Mouse (Mus musculus): Measurements from ENCODE around the gene Hspa8. TPM values are rescaled to one million over a fixed set of nuclear protein-coding genes. Genes with fewer than 3 reads are reported as not detected.
"Not testable (repeated sequence)": the region's sequence is repeated elsewhere in the genome, so short reads cannot be mapped to it uniquely, and the experiment has no call there.

Gene Hspa8
- 1,000 to 10,000 TPM; 1,250 to 2,890 (median 1,476) TPM for total RNA-seq (2022)

GRCm38 (mm10) chr9:40800675-40801612, at the start of gene Hspa8:
Gene Hspa8, plus strand, starts transcription at chr9:40800984.
- peak; percentile 100 for DNase-seq

DNA sequence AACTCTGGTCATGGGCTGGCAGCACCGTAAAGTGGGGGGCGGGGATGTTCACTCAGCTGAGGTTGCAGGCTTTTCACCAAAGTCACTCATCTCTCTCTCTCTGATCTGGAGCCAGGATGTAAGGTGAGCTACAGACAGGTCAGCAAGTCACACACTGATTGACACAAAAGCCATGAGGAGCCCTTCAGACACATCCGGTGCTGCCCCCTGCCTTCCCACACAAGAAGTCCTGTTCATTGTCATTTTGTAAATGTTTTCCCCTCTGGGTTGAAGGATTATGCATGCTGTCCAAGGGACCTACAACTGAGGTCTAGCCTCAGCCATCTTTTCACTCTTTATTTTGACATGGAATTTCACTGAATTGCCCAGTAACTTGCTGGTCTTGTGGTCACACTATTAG, 49.0 kb upstream of the Hspa8 start:
- no peak for DNase-seq

DNA sequence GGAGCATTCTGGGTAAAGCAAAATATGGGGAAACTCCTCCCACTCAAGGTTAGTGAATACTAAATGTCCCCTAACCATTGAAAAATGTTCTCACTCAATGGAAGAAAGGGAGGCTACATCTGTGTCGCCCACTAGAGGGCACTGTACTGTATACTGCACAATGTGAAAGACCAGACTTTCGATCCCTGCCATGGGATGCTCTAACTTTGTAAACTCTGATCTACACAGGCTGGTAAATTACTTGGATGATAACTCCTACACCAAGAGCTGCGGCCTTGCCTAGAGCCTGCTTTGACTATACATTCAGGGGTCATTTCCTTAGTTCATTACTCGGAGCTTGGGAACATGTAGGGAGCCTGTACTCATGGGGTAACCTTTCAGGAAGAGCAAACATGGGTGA, 44.4 kb upstream of the Hspa8 start:
- DNase-seq, result peak; percentile 23

DNA sequence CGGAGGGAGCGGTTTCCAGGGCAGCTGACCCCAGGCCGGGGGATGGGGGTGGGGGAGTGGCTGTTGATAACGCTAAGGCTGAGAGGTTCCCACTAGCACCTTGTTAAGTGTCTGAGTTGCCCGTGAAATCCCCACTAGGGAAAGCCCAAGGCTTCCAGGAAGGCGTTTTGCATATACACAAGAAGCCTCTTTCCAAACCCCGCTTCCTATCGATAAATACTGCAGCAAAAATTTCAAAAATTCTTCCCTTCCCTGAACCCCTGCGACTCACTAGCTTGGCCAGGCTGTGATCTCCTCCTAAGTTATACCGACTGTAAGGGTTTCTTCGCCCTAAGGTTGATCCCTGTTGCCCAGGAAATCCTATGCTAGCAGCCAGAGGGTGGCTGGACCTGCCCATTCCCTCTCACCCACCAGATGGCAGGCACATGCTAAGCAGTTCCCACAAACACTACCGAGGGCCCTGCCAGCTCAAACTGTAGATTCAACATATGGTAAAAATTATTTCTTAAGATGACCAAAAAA, 43.6 kb upstream of the Hspa8 start:
- DNase-seq, result peak; percentile 30

- DNase-seq, result peak; percentile 47
These were observed 43.0 kb upstream of the Hspa8 start for GRCm38 (mm10) chr9:40757685-40758270.

- DNase-seq, result no peak
These were observed 38.4 kb upstream of the Hspa8 start for GRCm38 (mm10) chr9:40762354-40762753.

- no peak for DNase-seq
These were observed 35.8 kb upstream of the Hspa8 start for GRCm38 (mm10) chr9:40764887-40765580.

DNA sequence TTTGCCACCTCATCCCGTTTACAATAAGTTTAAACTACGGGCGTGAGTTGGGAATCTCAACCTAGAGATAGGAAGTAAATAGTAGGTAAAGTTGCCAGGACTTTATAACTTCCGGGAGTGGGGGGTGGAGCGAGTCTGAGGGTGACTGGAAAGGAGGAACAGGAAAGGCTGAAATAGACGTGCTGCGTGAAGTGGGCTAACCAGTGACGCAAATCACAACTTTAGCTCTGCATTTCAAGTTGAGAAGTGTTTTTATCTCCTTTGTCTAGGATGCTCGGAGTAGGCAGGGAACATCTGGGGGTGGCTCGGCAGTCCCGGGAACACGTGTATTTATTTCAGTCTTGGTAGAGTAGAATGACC, 35.2 kb upstream of the Hspa8 start:
- no peak for DNase-seq

- DNase-seq, result no peak
These were observed 34.7 kb upstream of the Hspa8 start for GRCm38 (mm10) chr9:40766058-40766605.

GRCm38 (mm10) chr9:40767946-40768345, 32.8 kb upstream of the Hspa8 start:
- no peak for DNase-seq

GRCm38 (mm10) chr9:40772246-40772645, 28.5 kb upstream of the Hspa8 start:
- DNase-seq, result no peak

GRCm38 (mm10) chr9:40773142-40773541, 27.6 kb upstream of the Hspa8 start:
- not testable (repeated sequence) for DNase-seq

GRCm38 (mm10) chr9:40773869-40774268, 26.9 kb upstream of the Hspa8 start:
- DNase-seq, result no peak

GRCm38 (mm10) chr9:40776044-40776443, 24.7 kb upstream of the Hspa8 start:
- no peak for DNase-seq

DNA sequence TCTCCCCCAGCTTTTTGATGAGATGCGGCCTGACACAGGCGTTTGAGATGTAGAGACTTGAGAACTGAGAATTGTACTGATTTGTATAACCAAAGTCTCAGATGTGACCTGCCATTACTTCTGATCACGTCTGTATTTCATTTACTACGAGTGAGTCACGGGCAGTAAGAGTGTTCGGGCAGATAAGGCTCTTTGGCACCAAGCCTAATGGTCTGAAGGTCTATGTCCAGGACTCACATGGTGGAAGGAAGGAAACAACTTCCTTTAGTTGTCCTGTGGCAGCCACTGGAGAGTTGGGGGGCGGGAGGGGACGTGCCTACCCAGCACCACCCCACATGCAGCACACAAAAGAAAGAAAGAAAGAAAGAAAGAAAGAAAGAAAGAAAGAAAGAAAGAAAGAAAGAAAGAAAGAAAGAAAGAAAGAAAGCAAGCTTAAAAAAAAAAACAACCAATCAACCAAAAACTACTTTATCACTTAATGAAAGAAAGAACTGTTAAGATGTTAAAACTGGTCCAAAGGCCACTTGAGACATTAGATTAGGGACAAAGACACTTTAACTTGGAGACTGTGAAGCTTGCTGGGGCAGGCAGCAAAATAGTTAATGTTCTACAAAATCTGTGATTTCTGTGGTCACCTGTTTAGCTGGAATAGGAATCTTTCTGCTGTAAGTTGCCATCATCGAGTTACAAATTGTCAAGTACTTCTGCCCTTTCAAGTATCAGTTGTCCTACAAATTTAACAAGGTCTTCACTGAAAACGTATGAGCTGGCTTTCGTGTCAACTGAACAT, 24.1 kb upstream of the Hspa8 start:
- peak; percentile 62 for DNase-seq

- no peak for DNase-seq
These were observed 20.7 kb upstream of the Hspa8 start for GRCm38 (mm10) chr9:40780111-40780510.

DNA sequence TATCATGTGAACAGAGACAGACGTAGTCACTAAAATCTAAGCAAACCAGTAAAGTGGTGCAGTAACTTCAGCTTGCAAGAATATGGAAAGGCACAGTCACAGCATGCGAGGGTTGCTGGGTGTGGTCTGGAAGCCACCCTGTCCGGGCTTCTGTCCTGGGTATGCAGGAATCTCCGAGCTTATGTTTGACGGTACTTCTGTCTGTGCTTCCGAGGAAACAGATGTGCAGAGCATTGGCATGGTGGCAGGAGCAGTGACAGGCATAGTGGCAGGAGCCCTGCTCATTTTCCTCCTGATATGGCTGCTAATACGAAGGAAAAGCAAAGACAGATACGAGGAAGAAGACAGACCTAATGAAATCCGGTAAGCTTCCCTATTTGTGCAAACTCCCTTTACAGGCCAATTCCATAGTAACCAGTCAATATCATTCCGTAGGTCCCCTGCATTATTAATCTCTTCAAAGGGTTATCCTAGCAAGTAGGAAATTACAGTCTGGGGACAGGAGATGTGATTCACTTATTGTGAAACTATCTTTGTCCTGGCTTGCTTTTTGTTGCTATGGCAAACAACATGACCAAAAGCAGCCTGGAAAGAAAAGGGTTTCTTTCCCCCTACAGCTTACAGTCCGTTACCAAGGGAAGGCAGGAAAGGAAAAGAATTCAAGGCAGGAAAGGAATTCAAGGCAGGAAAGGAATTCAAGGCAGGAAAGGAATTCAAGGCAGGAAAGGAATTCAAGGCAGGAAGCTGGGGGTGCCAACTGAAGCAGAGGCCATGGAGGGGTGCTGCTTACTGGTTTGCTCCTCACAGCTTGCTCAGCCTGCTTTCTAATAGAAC, 19.7 kb upstream of the Hspa8 start:
- no peak for DNase-seq

GRCm38 (mm10) chr9:40781726-40782581, 18.8 kb upstream of the Hspa8 start:
- DNase-seq, result peak; percentile 46

DNA sequence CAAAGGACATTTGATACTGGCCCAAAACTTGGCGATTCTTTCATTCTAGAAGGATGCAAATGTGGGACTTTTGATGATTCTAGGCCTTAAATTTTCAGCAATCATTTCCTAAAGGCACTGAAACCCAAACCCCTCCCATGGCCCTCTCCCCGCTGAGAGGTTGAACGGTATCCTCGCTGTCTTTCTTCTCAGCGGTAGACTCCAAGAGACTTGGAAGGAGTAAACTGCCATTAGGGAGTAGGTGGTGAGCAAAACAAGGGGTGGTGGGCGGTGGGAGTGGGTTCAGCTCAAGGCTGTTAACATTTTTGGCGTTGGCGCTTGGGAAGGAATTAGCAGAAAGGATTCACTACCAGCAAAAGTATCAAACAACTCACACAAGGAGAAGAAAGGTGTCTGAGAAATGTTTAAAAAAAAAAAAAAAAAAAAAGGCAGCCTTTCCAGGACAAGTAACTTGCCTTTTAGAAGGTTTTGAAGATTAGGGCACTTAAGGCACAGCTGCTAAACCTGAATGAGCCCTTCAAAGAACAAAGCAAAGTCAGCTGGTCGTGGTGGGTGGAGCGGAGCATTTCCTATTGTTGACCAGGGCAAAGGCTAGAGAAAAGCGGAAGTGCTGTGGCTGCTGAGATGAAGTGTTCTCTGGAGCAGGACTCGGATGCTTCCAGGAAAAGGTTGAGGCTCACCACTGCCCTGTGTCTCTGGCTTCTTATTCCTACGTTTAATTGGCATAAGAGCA, 17.0 kb upstream of the Hspa8 start:
- peak; percentile 61 for DNase-seq

Measured in adrenal gland, adult 8-10 months (tissue).